Mouse (Mus musculus): Measurements from ENCODE around the gene Cacnb4.

DNA sequence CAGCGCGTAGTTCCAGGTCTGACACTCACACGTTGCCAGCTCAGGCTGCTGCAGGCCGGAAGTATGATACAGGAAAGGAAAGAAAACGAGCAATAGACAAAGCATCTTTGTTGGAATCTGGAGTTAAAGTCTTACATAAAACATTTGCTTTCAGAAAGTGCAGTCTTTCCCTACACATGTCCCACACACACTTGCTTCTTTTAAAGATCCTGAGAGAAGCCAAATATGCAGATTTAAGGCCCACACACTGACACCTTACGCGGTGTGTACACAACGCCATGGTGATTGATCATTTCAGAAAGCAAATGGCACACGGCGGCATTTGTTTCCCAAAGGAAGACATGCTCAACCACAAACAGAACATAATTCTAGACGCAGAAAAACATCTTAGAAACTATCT is 129.3 kb downstream of the Cacnb4 start:
- TF ChIP-seq GATA1 (IDR thresholded peaks at IDR 0.05; ENCODE audit: low read length), result no peak
- TF ChIP-seq TAL1 (IDR thresholded peaks at IDR 0.05; ENCODE audit: low read length), result no peak

Data from erythroblast, embryonic 14.5 days (primary cell).